Mouse (Mus musculus): ENCODE measurements around the gene Srek1. TPM values are rescaled to one million over a fixed set of nuclear protein-coding genes. Genes with fewer than 3 reads are reported as not detected.

The Srek1 gene
- polyA plus RNA-seq, 1 experiment from 2014 or later = 64.8 TPM

DNA sequence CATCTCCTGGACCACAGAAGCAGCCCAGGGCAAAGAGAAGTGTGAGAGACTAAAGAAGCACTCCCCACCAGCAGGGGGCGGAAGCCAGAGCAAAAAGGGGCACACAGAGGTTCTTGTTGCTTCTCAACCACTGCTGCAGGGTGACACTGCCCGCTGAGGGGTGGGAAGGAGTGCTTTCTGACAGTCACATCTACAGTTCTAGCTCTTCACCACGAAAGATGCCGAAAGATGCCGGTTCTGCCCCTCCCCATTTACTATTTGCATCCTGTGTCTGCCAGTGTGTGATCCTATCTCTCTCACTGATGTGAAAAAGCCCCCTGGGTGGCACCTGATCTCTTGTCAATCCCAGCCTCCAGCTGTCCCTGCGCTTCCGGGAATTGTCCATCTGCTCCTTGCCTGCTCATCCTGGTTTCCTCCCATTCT is 64.0 kb downstream of the Srek1 start:
- H3K9ac ChIP-seq (replicated peaks) = no peak overlapping the region
- H3K9me3 ChIP-seq (replicated peaks) = no peaks in the 10 kb centered on the region
- no peak overlapping the region for H3K27ac ChIP-seq (replicated peaks)
- H3K4me3 ChIP-seq (replicated peaks) = no peak overlapping the region
- no peaks in the 10 kb centered on the region for H3K36me3 ChIP-seq
- H3K27me3 ChIP-seq (replicated peaks) = no peaks in the 10 kb centered on the region
- WGBS = 55% methylated on average over 7 of the region's 7 CpGs
- no peak overlapping the region for H3K4me2 ChIP-seq
- 0 out of 2 replicates have a peak, but pooled peaks cover 3% of the 10 kb centered on the region for H3K4me1 ChIP-seq
- no peak for ATAC-seq (ENCODE audit: low FRiP score)

DNA sequence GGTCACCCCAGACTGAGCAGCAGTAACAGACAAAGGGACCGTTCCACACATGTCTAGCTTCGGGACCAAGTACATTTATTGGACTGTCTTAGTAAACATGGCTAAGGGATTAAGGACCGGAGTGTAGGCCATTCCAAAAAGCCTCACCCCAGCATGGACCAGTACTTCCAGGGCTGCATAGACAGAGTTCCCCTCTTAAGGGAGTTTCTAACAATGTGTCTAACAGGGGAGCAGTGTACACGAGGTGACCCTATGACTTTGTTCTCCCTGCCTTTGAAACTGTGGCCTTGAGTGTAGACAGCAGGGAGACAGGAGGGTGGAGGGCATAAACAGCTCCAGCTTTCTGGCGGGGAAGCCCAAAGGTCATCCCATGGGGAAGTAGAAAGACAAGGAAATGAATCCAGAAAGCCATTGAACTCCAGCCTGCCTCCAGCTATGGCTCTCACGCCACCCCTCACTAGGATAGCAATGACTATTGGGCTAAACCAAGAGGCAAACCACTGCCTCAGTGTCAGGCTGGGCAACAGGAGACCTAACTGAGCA is 68.9 kb downstream of the Srek1 start:
- 73% methylated on average over 6 of the region's 6 CpGs for WGBS
- H3K27me3 ChIP-seq (replicated peaks) = no peaks in the 10 kb centered on the region
- H3K27ac ChIP-seq (replicated peaks) = no peak overlapping the region
- no peak for ATAC-seq (ENCODE audit: low FRiP score)
- no peaks in the 10 kb centered on the region for H3K36me3 ChIP-seq
- peaks cover 3% of the 10 kb centered on the region for H3K4me1 ChIP-seq
- no peaks in the 10 kb centered on the region for H3K9me3 ChIP-seq (replicated peaks)
- H3K9ac ChIP-seq (replicated peaks) = no peak overlapping the region
- no peak overlapping the region for H3K4me2 ChIP-seq
- H3K4me3 ChIP-seq (replicated peaks) = no peak overlapping the region

DNA sequence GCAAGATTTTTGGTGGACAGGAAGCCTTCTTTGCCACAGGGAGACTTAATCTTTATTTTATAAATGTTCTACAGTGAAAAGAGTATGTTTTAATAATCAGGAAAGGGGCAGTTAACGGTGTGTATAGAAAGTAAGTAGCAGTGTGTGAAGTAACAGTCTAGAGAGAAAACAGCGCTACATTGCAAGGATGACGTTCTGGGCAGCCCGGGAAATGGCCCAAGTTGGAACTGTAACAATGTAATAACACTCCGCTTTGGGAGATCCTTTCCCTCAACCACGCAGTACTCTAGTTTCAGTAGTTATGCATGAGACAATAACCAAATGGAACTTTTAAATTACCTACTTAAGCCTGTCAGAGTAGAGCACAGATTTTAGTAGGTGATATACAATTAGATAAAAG is 70.6 kb downstream of the Srek1 start:
- Histone ChIP-seq H3K4me2 (no peak overlapping the region), H3K9ac (replicated peaks) (no peak overlapping the region), H3K27me3 (replicated peaks) (no peaks in the 10 kb centered on the region), H3K36me3 (no peaks in the 10 kb centered on the region), H3K9me3 (replicated peaks) (no peaks in the 10 kb centered on the region), H3K4me3 (replicated peaks) (no peak overlapping the region), H3K4me1 (peaks cover 3% of the 10 kb centered on the region), H3K27ac (replicated peaks) (no peak overlapping the region)
- WGBS = 64% methylated on average over 6 of the region's 6 CpGs
- no peak; the same call in 1 of the 2 replicates for ATAC-seq (ENCODE audit: low FRiP score)

DNA sequence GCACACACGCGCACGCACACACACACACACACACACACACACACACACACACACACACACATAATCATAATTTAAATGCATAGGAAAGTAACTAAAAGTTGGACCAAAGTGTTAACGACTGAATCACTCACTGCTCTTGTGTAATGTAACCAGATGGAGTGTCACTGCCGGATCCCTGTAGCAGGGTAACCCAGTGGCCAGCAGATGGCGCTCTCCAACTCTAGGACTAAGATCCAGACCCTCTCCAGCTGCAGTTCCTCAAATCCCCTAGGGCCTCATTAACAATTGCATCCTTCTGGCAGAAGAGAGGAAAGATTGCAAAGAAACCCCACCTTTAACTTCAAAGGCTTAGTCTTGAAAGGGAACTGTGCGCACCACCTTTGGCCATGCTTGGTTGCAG is 71.0 kb downstream of the Srek1 start:
- Histone ChIP-seq H3K4me3 (replicated peaks) (no peak overlapping the region), H3K27ac (replicated peaks) (no peak overlapping the region), H3K4me2 (no peak overlapping the region), H3K27me3 (replicated peaks) (no peaks in the 10 kb centered on the region), H3K36me3 (no peaks in the 10 kb centered on the region), H3K9me3 (replicated peaks) (no peaks in the 10 kb centered on the region), H3K9ac (replicated peaks) (no peak overlapping the region), H3K4me1 (peaks cover 3% of the 10 kb centered on the region)
- WGBS = 39% methylated on average over 7 of the region's 7 CpGs
- ATAC-seq (ENCODE audit: low FRiP score) = peak; percentile 79

DNA sequence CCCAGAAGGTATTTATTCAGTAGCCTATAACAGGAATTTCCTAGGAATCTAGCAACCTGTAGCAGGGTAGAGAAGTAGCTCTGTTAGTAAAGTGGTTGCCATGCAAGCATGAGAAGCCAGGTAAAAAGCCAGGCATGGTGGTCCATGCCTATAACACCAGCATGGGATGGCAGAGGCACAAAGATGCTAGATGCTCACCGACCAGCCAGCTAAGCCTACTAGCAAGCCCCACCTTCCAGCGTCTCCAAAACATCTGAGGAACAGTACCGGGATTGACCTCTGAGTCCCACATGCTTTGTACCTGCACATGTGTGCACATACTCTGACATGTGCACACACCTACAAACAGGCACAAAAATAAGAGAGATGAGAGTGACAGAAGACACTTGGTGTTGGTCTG is 72.1 kb downstream of the Srek1 start:
- Histone ChIP-seq H3K9ac (replicated peaks) (no peak overlapping the region), H3K27me3 (replicated peaks) (no peaks in the 10 kb centered on the region), H3K27ac (replicated peaks) (no peak overlapping the region), H3K4me3 (replicated peaks) (no peak overlapping the region), H3K36me3 (no peaks in the 10 kb centered on the region), H3K9me3 (replicated peaks) (no peaks in the 10 kb centered on the region), H3K4me1 (peaks cover 3% of the 10 kb centered on the region), H3K4me2 (no peak overlapping the region)
- WGBS = 90% methylated on average over 3 of the region's 3 CpGs
- ATAC-seq (ENCODE audit: low FRiP score) = no peak

DNA sequence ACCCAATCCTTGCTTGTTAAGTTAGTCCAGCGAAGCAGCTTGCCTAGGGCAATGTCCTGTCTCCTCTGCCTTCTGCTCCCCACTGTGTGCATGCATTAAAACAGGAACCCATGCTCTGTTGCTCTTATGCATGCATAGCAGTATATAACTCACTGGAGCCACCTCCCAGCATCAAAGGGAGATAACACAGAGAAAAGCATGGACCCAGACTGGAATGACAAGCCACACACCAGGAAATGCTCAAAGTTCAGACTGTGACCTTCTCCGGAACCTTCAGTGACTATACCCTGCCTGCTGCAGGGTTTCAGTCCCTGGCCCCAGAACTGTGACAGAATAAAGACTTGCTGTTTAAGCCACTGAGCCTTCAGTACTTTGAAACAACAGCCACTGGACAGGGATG is 73.7 kb downstream of the Srek1 start:
- Histone ChIP-seq H3K4me3 (replicated peaks) (no peak overlapping the region), H3K36me3 (no peaks in the 10 kb centered on the region), H3K4me1 (peaks cover 3% of the 10 kb centered on the region), H3K9me3 (replicated peaks) (no peaks in the 10 kb centered on the region), H3K9ac (replicated peaks) (no peak overlapping the region), H3K27ac (replicated peaks) (no peak overlapping the region), H3K4me2 (no peak overlapping the region), H3K27me3 (replicated peaks) (no peaks in the 10 kb centered on the region)
- 73% methylated on average over 2 of the region's 2 CpGs for WGBS
- ATAC-seq (ENCODE audit: low FRiP score) = no peak

DNA sequence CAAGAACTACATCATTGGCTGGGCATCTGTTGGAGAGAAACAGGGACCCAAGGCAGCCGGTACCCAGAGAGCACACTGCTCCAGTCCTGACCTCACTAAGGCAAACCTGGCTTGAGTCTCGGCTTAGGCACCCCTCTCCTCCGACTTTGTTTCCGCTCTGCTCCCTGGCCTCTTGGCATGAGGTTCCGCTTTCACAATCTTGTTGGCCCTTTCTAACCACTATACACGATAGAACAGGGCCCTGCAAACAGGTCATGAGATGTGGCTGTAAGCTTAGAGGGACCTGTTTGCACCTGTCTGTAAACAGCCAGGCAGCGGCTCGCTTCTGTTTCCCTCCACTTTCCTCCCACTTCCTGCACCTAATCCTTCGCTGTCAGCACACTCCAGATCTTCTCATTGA is 76.4 kb downstream of the Srek1 start:
- Histone ChIP-seq H3K27ac (replicated peaks) (no peak overlapping the region), H3K9me3 (replicated peaks) (no peaks in the 10 kb centered on the region), H3K4me1 (no peaks in the 10 kb centered on the region), H3K27me3 (replicated peaks) (no peaks in the 10 kb centered on the region), H3K4me2 (no peak overlapping the region), H3K36me3 (no peaks in the 10 kb centered on the region), H3K4me3 (replicated peaks) (no peak overlapping the region), H3K9ac (replicated peaks) (no peak overlapping the region)
- no peak for ATAC-seq (ENCODE audit: low FRiP score)
- 83% methylated on average over 9 of the region's 9 CpGs for WGBS

DNA sequence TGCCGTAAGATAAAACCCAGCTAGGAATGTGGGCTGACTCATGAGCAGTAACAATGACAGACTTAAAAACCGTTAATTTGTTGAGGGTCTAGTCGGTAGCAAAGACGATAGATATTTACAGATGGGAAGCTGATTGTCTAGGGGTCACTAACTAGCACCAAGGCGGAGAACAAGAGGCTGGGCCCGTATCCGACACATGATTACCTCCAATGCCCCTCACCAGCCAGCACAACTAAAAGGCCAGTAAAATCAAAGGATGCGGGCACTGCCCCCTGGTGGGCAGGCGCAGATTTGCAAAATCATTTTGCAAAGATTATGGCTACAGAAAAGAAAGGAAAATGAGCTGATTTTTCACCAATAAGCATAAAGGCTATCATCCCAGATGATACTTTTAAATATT is 78.2 kb downstream of the Srek1 start:
- Histone ChIP-seq H3K4me2 (no peak overlapping the region), H3K27ac (replicated peaks) (no peak overlapping the region), H3K36me3 (no peaks in the 10 kb centered on the region), H3K27me3 (replicated peaks) (no peaks in the 10 kb centered on the region), H3K4me3 (replicated peaks) (no peak overlapping the region), H3K9ac (replicated peaks) (no peak overlapping the region), H3K9me3 (replicated peaks) (no peaks in the 10 kb centered on the region), H3K4me1 (no peaks in the 10 kb centered on the region)
- 33% methylated on average over 9 of the region's 9 CpGs for WGBS
- no peak for ATAC-seq (ENCODE audit: low FRiP score)

DNA sequence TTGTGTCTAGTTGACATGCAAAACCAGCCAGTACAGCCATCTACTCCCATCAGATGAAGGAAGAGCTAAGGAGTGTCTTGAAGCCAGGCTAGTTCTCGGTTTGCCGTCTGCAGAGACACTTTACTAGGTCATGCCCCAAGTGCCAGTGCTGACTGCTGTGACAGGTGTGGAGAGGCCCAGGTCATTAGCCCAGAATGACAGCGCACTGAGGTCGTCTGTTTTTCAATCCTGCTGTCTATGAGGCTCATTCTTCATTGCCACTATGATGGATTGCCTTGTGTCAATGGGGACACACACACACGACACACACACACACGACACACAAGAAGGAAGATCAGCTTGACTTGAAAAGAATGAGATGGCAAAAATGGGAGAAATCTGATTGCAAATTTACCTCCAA is 79.0 kb downstream of the Srek1 start:
- Histone ChIP-seq H3K27ac (replicated peaks) (no peak overlapping the region), H3K36me3 (no peaks in the 10 kb centered on the region), H3K4me2 (no peak overlapping the region), H3K9me3 (replicated peaks) (no peaks in the 10 kb centered on the region), H3K9ac (replicated peaks) (no peak overlapping the region), H3K4me3 (replicated peaks) (no peak overlapping the region), H3K27me3 (replicated peaks) (no peaks in the 10 kb centered on the region), H3K4me1 (no peaks in the 10 kb centered on the region)
- ATAC-seq (ENCODE audit: low FRiP score) = no peak
- WGBS = 62% methylated on average over 6 of the region's 6 CpGs

Other genes with a start within 250 kb of the Srek1 start
- 6.4 and 9.7 TPM in 2 replicates for gene Erbin, start 145.9 kb upstream of the Srek1 start, polyA plus RNA-seq (2015; fragmentation: Nextera tagmentation; extraction: Ambion mirVana)